Mouse (Mus musculus) MEL (cell line): Measurements from ENCODE around the gene Tubd1.

ENCODE experiments used
- CTCF ChIP-seq, 3 experiments: IDR thresholded peaks in 2 of 3; conservative IDR thresholded peaks in 1 of 3; 2 replicates each; pipeline ENCODE4 v1.5.1; 2011 to 2012; ENCODE audit warnings: low read length in 3 of 3, low read depth in 2 of 3, mild to moderate bottlenecking in 2 of 3, improper control_type of control experiment in 1 of 3, inconsistent platforms in 1 of 3, mixed read lengths in 1 of 3, moderate library complexity in 1 of 3; ENCODE audit not compliant: control insufficient read depth in 1 of 3, insufficient read depth in 1 of 3, poor library complexity in 1 of 3, severe bottlenecking in 1 of 3
- E2F4 ChIP-seq: IDR thresholded peaks from 2 replicates; pipeline ENCODE4 v1.6.1; 2011; ENCODE audit warnings: low read depth, low read length, improper control_type of control experiment, borderline replicate concordance
- KAT2A ChIP-seq: conservative IDR thresholded peaks from 2 replicates; pipeline ENCODE4 v1.6.1; 2012; ENCODE audit warnings: low read depth, low read length, improper control_type of control experiment, inconsistent platforms
- MAFK ChIP-seq: IDR thresholded peaks from 2 replicates; pipeline ENCODE4 v1.6.1; 2011; ENCODE audit warnings: low read depth, mild to moderate bottlenecking, low read length, improper control_type of control experiment, borderline replicate concordance
- MAZ ChIP-seq: IDR thresholded peaks from 2 replicates; pipeline ENCODE4 v1.6.1; 2012; ENCODE audit warnings: low read depth, mild to moderate bottlenecking, inconsistent platforms, low read length, improper control_type of control experiment
- MXI1 ChIP-seq: IDR thresholded peaks from 2 replicates; pipeline ENCODE4 v1.6.1; 2011; ENCODE audit warnings: mild to moderate bottlenecking, low read depth, low read length, improper control_type of control experiment
- NRF1 ChIP-seq: IDR thresholded peaks from 2 replicates; pipeline ENCODE4 v1.6.1; 2014; ENCODE audit warnings: low read depth, mild to moderate bottlenecking, inconsistent platforms, low read length, improper control_type of control experiment, moderate library complexity; ENCODE audit not compliant: poor library complexity, insufficient read depth, severe bottlenecking
- POLR2A ChIP-seq, 2 experiments: IDR thresholded peaks; 2 replicates each; pipeline ENCODE4 v1.6.1; 2011 to 2012; ENCODE audit warnings: low read length in 2 of 2, mild to moderate bottlenecking in 2 of 2, control low read depth in 1 of 2, improper control_type of control experiment in 1 of 2, low read depth in 1 of 2, moderate library complexity in 1 of 2; ENCODE audit not compliant: control insufficient read depth in 1 of 2, insufficient read depth in 1 of 2, poor library complexity in 1 of 2
- TAL1 ChIP-seq: IDR thresholded peaks from 2 replicates; pipeline ENCODE4 v1.6.1; 2012; ENCODE audit warnings: mild to moderate bottlenecking, inconsistent platforms, low read length, moderate library complexity, mixed read lengths
- USF1 ChIP-seq: IDR thresholded peaks from 2 replicates; pipeline ENCODE4 v1.6.1; 2014; ENCODE audit warnings: low read depth, mild to moderate bottlenecking, inconsistent platforms, low read length, improper control_type of control experiment, moderate library complexity
- ZNF384 ChIP-seq: IDR thresholded peaks from 2 replicates; pipeline ENCODE4 v1.6.1; 2012; ENCODE audit warnings: low read depth, mild to moderate bottlenecking, inconsistent platforms, low read length, improper control_type of control experiment

DNA sequence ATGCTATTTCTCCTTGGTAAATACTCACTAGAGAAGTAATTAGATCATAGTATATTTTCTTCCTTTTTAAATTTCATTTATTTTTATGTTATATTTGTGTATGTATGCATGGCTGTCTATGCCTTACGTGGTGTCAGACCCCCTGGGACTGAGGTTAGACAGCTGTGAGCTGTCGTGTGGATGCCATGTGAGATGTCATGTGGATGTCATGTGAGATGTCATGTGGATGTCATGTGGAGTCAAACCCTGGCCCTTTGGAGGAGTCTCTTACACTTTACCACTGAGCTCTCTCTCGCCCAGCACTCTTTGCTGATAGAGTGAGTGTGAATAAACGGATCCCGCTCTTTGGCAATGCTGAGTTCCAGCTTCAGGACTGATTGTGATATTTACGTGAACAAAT is 8.7 kb downstream of the Tubd1 start:
- TF ChIP-seq ZNF384 (no peak), USF1 (peak; percentile 25; the same call in 1 of the 2 replicates), E2F4 (no peak), MAFK (no peak), CTCF (IDR thresholded peaks at IDR 0.05 in 2 of 3, conservative IDR thresholded peaks at IDR 0.05 in 1 of 3; ENCODE audit: control insufficient read depth in 1 of 3, insufficient read depth in 1 of 3, low read depth in 2 of 3, low read length in 3 of 3, poor library complexity in 1 of 3, severe bottlenecking in 1 of 3) (no peak), TAL1 (no peak), MAZ (no peak), MXI1 (no peak), POLR2A (IDR thresholded peaks at IDR 0.05; ENCODE audit: control insufficient read depth in 1 of 2, insufficient read depth in 1 of 2, low read depth in 1 of 2, low read length in 2 of 2, poor library complexity in 1 of 2) (no peak), KAT2A (no peak), NRF1 (no peak)
